Mouse (Mus musculus) neural tube, embryonic 10.5 days (tissue): ENCODE measurements around the gene Ercc6l2.
A peak's percentile ranks its signal among the peaks of the same experiment; 100 is the strongest.

Experiments
- DNase-seq: peaks from one replicate; pipeline ENCODE4 v3.0.0-alpha.2; 2017; ENCODE audit warnings: low spot score; ENCODE audit errors: extremely low spot score

Gene Ercc6l2

DNA sequence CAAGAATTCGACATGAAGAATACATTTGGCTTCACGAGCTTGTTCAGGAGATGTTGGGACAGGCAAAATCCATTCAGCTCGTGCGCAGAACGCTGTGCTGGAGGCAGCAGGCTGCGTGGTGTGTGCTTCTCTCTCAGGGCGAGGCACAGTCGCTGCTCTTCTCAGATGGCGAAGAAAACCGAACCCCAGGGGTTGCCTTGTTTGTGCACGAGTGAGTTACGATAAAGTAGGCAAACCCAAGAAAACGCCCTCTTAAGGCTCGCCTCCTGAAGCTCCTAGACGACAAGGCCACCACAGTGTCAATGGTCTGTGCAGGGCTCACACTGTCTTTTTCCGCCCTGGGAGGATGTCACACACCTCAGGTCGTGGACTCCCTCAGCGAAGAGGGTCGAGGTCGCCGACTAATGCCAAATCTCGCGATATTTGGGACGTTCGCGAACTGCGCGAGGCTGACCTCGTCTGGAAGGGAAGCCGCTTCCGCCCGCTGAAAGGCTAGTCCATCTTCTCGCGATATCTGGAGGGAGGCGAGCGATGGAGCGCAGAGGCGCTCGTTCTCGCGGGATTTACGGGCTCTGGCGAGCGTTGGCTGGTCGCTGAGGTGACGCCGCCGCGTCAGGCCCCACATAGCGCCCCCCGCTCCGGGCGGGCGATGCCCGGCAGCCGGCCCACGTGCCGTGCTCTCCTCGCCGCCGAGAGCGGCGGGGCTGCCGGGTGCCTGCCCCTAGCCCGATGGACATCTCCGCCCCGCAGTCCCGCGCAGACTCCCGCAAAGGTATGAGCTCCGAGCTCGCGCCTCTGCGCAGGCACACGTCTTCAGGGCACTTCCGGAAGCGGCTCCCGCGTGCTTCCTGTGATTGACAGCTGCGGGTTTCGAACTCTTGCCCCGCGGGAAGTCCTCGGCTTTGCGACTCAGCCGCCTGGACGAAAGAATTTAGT is at the start of gene Ercc6l2:
Gene Ercc6l2, plus strand, starts transcription at position 495 of the 936 bp plus-strand sequence.
- DNase-seq = peak; percentile 99

GRCm38 (mm10) chr13:63766065-63766464 is 49.0 kb upstream of the Ercc6l2 start:
- DNase-seq = peak; percentile 44

GRCm38 (mm10) chr13:63771009-63771408 is 44.0 kb upstream of the Ercc6l2 start:
- no peak for DNase-seq

DNA sequence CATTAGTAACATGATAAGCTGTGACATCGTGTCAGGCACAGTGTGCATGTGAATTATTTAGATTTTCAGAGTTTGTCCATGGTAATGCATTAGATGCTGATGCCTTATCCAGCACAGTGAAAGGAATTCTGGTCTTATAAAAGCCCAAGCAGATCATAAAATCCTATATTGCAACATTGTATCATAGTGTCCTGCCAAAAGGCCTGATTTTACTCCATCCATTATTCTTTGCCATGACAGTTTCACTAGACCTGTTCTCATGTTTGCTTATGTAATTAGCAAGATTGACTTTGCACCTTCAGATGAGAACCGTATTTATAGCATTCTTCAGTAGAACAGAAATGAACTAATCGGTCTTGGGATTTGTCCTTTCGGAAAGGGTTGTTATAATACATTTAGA is 36.1 kb upstream of the Ercc6l2 start:
- no peak for DNase-seq

DNA sequence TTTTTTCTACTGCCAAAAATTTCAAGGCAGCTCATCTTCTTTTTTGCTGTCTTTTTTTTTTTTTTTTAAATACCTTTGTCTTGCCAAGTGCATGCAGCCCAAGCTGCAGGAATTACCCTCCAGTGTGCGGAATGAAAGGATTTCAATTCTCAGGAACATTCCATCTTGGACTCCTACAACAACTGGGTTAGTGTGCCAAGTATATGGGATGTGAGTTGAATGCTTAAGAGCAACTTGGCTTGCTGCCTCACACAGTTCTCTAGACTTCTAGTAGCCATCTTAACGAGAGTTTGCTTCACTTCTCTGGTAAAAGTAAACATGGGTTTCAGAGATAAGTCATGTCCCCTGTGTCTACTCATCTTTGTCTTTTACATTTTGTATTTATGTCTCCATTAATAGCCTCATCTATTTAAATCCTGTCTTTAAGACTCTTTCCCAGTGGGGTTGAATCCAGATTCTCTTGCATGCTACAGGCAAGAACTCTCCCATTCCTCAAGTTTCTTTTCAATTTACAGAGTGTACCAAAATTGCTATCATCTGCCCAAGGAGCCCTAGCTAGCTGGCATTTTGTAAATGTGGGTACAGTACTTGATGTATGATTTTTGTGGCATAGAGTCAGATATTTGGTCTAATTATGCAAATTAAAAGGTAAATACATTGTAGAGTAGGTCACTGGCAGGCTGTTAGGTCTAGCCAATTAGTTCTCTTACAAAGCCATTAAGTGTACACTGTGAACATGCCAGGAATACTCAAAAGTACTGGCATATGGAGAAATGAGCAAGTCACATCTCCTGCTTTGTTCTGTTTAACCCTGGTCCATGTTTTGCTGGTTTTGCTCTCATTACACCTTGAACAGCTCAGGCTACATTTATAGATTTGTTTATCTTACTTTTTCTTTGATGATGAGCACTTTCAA is 35.4 kb upstream of the Ercc6l2 start:
- DNase-seq = no peak

- DNase-seq = no peak
Measured at GRCm38 (mm10) chr13:63792234-63792831, 22.7 kb upstream of the Ercc6l2 start.

GRCm38 (mm10) chr13:63793345-63794308 is 21.4 kb upstream of the Ercc6l2 start:
- DNase-seq = no peak

- no peak for DNase-seq
Measured at GRCm38 (mm10) chr13:63798677-63799076, 16.4 kb upstream of the Ercc6l2 start.

DNA sequence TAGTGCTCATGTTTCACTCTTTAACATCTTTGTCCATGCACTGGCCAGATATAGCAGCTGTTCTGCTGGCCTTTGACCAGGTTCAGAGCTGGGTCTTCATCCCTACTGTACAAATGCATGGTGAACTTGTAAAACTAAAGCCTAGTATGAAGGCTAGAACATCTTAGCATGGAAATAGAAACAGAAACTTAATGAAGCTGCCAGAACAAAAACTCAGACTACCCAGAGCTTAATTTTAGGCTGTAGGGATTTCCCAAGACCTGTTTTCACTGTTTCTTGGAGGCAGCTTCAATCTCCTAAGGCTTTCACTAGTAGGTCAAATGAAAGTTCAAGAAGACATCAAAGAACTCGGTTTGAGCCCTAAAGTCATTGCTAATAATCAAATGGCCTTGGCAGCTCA is 15.1 kb upstream of the Ercc6l2 start:
- DNase-seq = no peak

GRCm38 (mm10) chr13:63801289-63801688 is 13.8 kb upstream of the Ercc6l2 start:
- no peak for DNase-seq

GRCm38 (mm10) chr13:63807233-63807632 is 7.8 kb upstream of the Ercc6l2 start:
- no peak for DNase-seq

- DNase-seq = no peak
Measured at GRCm38 (mm10) chr13:63807979-63808378, 7.1 kb upstream of the Ercc6l2 start.

GRCm38 (mm10) chr13:63811477-63811876 is 3.6 kb upstream of the Ercc6l2 start:
- DNase-seq = no peak

GRCm38 (mm10) chr13:63815931-63816330 is 891 bp downstream of the Ercc6l2 start:
- DNase-seq = no peak

- DNase-seq = no peak
Measured at GRCm38 (mm10) chr13:63845758-63846157, 30.7 kb downstream of the Ercc6l2 start.

- DNase-seq = no peak
Measured at GRCm38 (mm10) chr13:63850308-63851011, 35.4 kb downstream of the Ercc6l2 start.

GRCm38 (mm10) chr13:63872585-63873282 is 57.7 kb downstream of the Ercc6l2 start:
- DNase-seq = no peak

- DNase-seq = no peak
Measured at GRCm38 (mm10) chr13:63877138-63877537, 62.1 kb downstream of the Ercc6l2 start.
